Mouse (Mus musculus) embryo, embryonic 10 days (tissue): ENCODE measurements around the gene Tnxb.

Source experiments
- DNase-seq: peaks from one replicate; pipeline ENCODE4 v3.0.0-alpha.2; 2015; ENCODE audit warnings: low spot score

Gene Tnxb

DNA sequence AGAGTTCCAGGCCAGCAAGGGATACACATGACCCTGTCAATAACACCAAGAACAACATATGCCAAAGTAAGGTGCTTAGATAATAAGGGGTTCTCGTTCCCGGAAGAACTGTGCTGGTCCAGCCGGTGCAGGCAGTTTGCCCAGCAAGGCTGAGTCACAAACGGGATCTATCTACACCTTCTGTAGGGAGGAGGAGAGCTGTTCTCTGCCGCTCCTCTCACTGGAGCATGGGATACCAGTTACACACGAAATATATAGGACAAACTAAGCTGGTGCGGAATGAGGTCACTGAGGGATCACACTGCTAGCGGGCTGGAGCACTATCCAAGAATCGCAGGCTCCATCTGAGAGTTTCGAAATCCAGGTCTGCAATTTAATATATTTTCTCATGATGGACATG, 26.4 kb upstream of the Tnxb start:
- DNase-seq: no peak

DNA sequence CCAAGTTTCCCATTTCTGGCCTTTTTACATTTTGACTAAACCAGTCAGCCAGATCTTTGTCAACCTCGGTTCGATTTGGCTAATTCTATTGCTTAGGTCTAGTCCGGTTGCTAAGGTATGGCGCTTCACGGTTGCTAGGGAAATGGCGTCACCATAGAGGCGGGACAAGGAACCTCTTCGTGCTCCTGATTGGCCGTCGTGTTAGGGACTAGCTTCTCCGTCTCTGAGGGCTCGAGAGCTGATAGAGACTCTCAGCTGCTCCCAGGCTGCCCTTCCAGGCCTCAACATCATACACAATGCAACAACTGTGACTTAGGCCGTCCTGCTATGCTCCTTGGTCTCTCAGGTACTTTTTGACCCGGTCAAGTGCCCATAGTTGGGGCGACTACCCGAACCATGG, 25.7 kb upstream of the Tnxb start, which contains the start of gene Fkbpl:
Fkbpl (plus strand) TSS at position 157 of the 400 bp plus-strand sequence.
- peak; percentile 99 for DNase-seq

DNA sequence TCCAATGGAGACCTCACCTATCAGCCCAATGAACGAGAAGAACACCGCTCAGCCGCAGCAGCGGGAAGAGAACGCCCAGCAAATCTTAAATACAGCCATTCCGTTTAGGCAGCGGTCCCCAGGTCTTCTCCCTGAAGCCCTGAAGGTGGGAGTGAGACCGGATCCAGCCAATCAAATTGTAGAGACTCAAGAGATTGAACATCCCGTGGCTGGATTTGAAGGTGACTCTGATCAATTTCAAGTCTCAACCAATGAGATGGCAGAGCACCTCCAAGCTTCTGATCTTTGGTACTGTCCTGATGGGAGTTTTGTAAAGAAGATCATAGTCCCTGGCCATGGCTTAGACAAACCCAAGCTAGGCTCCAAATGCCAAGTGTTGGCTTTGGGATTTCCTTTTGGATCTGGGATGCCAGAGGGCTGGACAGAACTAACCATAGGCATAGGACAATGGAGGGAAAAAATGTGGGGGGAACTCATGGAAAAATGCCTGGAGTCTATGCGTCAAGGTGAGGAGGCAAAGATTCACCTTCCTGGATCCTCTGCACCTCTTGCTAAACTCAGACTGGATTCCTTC, 25.0 kb upstream of the Tnxb start:
- no peak for DNase-seq

DNA sequence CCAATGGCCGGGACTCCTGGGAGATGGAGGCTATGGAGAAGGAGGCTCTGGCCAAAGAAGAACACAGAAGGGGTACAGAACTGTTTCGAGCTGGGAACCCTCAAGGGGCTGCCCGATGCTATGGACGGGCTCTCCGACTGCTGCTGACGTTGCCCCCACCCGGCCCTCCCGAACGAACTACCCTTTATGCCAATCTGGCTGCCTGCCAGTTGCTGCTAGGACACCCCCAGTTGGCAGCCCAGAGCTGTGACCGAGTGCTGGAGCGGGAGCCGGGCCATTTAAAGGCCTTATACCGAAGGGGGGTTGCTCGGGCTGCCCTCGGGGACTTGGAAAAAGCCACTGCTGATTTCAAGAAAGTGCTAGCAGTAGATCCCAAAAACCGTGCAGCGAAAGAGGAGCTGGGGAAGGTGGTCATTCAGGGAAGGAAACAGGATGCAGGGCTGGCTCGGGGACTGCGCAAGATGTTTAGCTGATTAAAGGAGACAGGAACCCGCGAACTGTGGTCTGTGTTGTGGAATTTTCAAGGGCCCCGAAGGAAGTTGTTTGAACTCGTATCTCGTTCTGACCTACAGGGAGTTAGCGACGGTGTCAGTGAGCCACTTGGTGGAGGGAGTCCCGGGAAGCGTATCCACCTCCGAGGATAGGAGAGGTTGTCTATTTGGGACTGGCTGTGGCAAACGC, 24.4 kb upstream of the Tnxb start:
- no peak for DNase-seq

DNA sequence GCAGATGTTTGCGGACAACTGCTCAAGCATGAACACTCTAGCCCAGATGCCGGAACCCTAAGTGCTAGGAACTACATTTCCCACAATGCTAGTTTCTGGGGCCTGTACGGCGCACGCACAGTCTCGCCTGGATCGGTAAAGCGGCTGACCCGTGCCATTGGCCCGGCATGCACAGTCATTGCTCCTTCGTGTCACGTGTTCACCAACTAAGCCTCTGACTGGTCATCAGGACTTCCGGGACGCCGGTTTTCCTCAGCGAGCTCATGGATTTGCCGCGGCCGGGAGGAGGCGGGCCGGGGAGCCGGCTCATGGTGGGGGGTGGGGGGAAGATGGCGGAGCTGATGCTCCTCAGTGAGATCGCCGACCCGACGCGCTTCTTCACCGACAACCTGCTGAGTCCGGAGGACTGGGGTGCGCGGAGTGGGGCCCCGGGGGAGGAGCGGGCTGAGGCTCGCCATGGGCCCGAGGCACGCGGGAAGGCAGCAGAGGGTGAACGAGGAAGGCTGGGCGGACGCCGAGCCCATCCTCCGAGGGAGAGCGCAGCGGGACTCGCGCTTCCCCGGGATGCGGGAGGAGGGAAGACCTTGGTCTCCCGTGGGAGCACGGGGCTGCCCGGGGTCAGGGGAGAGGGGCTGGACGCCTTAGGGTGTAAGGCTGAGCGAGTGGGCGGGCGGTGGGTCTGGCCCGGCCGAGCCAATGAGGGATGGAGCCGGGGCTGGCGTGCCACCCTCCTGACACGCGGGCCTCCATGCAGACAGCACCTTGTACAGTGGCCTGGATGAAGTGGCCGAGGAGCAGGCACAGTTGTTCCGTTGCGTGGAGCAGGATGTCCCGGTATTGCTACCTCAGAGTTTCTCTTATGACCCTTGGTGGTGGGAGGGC, 23.2 kb upstream of the Tnxb start, which contains the start of gene Atf6b:
Atf6b (plus strand) TSS at position 241 of the 882 bp plus-strand sequence.
- peak; percentile 99 for DNase-seq

DNA sequence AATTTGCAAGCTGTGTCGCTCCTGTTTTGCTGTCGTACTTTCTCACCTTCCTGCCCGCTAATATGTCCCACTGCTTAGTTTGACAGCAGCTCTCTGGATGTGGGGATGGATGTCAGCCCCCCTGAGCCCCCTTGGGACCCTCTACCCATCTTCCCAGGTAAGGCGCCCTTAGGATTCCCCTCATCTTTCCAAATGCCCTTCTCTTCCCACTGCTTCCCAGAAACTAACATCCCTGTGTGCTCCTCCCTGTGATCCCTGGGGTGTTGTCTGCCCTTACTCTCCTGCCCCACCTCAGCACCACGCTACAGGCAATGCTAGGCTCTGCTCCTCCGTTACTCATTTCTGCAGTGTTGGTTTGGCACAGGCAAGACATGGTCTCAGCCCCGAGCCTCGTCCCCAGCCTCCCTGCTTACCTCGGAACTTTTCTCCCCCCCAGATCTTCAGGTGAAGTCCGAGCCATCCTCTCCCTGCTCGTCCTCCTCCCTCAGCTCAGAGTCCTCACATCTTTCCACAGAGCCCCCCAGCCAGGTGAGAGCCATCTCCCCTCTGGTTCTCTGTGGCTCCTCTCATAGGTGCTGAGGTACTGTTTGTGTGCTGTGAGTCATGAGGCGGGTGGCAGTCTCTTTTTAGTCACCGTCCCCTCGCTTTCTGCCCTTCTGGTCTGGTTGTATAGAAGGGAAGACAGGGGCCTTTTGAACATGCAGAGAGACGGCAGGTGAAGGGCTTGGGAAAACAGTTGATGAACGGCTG, 22.0 kb upstream of the Tnxb start:
- DNase-seq: no peak

DNA sequence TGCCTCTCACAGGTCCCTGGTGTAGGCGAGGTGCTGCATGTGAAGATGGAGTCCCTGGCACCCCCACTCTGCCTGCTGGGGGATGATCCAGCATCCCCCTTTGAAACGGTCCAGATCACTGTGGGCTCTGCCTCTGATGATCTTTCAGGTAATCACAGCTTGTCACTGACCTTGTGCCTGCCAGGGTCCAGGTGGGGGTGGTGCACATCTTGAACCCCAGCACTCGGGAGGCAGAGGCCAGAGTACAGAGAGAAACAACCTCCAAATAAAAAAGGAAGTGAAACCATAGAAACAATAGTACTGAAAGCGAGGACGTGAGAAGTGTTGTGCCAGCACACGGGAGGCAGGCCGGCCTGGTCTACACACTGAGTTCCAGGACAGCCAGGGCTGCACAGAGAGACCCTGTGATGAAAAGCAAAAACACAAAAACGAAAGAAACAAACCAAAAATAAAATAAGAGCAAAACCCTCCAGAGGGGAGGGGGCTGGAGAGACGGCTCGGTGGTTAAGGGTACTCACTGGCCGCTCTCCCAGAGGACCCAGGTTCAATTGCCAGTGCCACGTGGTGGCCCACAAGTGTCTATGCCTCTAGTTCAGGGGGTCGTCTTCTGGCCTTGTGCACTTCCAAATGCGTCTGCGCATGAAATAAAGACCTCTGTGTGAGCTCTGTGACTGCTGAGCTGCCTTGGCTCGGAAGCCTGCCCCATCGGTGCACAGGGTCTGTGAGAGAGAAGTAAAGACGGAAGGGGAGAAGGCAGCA, 21.1 kb upstream of the Tnxb start:
- DNase-seq: no peak

DNA sequence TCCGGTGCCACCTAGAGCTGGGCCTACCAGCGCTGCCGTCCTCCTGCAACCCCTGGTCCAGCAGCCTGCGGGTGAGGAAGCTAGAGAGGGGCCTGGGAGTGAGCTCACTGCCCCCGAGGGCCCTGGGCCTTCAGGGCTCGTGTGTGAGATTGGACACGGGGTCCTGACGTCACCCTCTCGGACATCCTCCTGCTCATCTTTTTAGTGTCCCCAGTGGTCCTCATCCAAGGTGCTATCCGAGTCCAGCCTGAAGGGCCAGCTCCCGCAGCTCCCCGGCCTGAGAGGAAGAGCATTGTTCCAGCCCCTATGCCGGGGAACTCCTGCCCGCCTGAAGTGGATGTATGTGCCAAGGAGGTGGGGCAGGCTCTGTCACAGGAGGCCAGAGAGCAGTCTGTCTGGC, 19.6 kb upstream of the Tnxb start:
- DNase-seq: no peak

DNA sequence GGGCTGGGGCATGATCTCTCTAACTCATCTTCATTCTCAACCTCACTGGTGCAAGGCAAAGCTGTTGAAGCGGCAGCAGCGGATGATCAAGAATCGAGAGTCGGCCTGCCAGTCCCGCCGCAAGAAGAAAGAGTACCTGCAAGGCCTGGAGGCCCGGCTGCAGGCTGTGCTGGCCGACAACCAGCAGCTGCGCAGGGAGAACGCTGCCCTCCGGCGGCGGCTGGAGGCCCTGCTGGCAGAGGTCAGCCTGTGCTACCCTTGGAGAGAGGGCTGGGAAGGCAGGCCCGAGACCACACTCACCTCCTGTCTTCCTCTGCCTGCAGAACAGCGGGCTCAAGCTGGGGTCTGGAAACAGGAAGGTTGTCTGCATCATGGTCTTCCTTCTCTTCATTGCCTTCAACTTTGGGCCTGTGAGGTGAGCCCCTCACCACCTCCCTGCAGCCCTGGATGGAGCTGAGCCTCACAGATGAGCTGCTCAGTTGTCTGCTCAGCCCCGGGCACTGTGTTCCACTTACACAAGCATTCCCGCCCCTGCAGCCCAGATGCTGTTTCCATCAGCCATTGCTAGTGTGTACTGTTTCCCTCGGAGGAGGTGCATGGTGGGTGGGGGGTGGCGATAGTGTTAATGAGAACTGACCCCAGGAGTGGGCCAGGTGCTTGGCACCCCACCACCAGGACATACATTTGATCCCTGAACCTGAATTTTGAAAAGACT, 18.7 kb upstream of the Tnxb start:
- DNase-seq: peak; percentile 63

DNA sequence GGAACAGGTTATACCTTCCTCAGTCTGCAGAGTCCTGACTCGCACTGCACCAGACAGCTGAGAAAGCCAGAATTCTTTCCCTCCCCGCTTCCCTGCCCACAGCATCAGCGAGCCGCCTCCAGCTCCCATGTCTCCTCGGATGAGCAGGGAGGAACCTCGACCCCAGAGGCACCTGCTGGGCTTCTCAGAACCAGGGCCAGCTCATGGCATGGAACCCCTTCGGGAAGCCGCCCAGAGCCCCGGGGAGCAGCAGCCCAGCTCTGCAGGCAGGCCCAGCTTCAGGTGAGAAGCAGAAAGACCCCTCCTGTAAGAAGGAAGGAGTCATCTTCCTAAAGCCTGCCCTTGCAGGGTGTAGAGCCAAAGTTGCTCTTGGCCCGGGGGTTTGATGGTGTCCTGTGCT, 17.8 kb upstream of the Tnxb start:
- DNase-seq: no peak

DNA sequence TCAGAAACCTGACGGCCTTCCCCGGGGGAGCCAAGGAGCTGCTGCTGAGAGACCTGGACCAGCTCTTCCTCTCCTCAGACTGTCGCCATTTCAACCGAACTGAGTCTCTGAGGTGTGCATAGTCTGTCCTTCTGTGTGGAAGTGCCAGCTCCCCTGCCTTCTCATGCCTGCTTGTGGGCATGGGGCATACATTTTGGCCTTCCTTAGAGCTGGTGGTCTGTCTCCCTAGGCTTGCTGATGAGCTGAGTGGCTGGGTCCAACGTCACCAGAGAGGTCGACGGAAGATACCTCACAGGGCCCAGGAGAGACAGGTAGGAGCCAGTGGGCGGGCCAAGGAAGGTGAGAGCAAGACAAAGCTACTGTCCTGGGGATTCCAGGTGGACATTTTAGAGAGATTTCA, 17.4 kb upstream of the Tnxb start:
- no peak for DNase-seq

DNA sequence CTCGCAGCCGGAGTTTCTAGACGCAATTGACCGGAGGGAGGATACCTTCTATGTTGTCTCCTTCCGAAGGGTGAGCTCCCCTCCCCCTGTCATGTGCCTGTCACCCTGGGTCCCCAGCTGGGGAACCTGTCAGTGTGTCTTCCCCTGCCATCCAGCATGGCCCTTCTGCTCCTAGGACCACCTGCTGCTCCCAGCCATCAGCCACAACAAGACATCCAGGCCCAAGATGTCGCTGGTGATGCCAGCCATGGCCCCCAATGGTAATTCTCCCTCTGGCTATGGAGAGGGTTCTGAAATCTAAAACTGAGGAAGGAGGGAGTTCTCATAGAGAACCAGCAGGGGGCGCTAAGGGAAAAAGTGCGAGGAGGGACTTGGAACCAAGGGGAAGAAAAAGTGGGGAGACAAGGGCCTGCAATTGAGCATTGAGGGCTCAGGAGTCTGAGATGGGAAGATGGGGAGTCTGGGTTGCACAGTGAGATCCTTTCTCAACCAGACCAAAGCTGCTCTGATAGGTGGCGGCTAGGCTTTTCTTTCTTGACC, 16.5 kb upstream of the Tnxb start:
- DNase-seq: peak; percentile 57

DNA sequence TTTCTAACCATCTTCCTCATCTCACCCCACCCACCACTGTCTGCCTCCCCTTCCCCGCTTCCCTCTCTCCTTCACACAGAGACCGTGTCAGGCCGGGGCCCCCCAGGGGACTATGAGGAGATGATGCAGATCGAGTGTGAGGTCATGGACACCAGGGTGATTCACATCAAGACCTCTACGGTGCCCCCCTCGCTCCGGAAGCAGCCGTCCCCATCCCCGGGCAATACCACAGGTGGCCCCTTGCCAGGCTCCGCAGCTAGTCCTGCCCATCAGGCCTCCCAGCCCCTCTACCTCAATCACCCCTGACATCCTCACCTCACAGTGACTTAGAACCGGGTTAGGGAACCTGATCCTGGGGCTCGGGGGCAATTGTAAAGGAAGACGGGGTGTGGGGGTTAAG, 15.9 kb upstream of the Tnxb start:
- DNase-seq: no peak

DNA sequence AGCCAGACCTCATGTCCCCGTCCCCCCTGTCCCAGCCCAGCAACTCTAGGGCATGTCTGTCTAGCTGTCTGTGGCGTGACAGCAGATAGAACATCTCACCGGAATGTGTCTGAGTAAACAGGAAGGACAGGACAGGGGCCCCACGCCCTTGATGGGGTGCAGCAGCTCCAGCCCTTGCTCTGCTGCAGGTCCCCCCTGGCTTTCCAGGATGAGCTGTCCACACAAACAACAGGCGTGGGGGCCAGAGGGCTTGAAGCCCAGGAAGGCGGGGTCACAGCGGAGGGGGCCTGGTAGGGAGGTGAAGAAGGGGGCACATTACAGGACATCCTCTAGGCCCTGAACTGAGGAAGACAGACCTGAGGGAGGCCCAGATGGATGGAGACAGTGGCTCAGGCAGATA, 15.2 kb upstream of the Tnxb start:
- DNase-seq: no peak

DNA sequence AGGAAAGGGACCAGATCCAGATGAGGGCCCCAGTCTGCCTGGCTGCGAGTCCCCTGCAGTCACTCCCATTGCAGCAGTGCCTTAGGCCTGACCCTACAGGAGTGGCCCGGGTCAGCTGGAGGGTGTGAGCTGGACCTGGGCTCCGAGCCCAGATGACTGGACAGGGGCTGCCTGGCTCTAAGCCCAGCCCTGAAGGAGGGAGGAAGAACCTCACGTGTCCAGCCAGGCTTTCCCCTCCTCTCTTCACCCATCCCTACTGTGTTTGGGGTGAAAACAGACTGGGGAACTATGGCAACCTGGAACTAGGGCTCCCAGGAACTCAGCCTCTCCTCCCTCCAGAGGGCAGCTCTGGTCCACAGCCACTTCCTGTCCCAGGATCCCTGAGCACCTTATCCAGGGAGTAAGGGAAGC, 14.7 kb upstream of the Tnxb start:
- DNase-seq: no peak

DNA sequence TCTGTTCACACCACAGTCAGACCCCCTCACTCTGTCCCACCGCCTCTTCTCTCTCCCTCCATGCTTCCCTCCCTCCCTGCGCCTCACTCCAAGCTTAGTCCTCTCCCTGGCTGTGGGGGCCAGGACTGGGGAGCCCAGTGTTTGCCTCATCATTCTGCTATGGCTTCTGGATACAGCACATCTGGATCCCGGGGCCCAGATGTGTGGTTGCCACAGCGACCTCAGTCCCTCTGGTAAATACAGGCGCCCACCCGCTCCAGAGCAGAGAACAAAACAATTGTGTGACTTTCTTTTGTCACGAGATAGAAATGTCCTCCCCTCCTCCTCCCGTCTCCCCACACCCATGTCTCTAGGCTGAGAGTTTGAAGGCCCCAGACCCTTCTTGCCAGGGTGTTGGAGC, 13.7 kb upstream of the Tnxb start:
- no peak for DNase-seq

DNA sequence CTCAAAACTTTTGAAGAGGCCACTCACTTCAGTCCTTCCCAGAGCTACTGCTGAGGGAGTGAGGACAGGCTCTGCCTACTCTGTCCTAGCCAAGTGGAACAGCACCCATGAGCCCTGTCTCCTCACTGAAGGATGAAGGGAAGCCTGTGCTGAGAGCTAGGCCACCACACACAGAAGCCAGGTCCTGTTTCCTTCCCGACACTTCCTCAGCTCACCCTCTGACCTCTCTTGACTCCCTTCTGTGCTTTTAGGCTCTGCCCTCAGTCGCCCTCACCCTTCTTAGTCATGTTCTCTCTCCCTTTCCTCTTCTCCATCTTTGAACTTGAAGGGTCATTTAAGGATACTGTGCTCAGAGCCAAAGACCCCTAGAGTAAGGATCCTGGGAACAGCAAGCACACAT, 13.1 kb upstream of the Tnxb start:
- no peak for DNase-seq

DNA sequence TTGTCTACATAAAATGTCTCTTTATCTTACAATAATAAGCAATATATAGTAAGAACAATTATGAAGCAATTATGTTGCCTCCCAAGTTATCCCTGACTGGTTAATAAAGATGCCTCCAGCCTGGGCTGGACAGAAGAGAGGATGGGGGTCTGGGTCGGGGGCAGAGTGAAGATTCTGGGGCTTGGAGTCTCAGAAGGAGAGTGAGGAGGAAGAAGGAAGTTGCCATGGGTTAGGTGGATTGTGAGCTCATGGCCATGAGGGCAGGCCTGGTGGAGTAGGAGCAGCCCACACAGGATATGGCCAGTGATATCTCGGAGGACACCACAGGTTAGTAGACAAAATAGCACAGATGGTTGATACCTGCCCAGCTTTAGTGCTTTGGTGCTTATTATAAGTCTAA, 12.2 kb upstream of the Tnxb start:
- DNase-seq: no peak

DNA sequence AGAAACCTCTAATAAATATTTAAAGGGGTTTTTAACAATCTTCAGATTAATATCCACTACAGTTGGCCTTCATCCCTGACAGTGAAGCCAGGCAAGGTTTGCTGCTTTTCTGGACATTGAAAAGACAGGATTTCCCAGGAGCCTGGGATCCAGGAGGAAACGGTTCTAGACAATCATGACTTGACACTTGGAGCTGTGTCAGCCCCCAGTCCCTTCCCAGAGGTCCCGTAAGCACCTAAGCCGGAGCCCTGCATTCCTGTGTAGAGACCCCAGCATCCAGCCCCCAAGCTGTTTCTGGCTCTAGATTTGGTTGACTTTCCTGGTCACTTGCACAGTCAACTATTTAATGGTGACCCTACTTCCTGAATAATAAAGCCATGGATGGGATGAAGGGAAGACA, 11.7 kb upstream of the Tnxb start:
- DNase-seq: no peak

DNA sequence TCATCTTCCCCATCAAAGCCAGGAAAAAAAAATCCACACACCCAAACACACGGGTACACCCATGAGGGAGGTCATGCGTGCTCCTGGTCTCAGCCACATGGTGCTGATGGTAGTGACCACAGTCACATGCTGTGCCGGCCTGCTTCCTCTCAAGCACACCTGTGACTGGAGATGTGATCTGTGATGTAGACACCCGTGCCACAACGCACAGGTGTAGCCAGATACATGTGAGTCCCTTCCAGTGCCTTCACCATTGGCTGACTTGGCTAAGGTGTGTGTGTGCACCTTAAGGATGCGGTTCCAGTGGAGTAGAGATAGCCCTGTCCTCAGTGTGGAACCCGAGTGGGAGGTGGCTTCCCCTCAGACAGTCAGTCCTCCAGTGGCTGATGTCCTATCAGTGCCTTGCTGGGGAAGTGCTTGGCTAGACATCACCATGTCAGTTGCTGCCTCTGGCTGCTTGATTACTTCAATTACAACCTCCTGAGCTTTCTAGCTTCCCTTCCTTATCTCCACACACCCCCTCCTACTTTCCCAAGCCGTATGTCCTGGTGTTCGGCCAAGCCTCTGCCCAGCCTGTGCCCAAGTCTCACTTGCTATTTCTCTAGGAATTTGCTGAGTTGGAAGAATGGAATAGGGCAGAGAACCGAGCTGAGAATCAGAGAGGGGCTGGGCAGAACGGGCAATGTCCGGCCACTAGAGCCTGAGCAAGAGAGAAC, 11.0 kb upstream of the Tnxb start:
- DNase-seq: no peak
